Mouse (Mus musculus): ENCODE results near the gene Praf2.

DNA sequence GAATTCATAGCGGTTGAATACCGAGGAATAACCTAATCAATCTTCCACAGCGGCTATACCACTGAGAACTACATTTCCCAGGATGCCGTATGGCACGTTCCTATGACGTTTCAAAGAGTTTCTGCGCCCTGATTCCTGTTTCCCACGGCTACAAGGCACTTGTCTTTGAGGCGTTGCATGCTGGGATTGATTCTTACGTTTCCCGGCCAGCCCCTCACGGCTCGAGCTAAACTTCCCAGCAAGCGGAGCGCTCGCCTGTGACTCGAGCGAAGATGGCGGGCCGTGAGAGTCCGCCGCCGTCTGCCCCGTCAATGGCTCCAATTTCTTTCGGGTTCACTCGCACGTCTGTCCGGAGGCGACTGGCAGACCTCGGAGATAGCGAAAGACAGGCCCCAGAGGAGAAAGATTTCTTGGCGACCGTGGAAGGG is 31.3 kb upstream of the Praf2 start, which contains the start of gene Gpkow:
- TF ChIP-seq POLR2A (IDR thresholded peaks at IDR 0.05; ENCODE audit: insufficient read depth, low read depth, low read length) (peak; percentile 82), CTCF (IDR thresholded peaks at IDR 0.05) (no peak)

Measured in heart, adult 2 months (tissue).